Mouse (Mus musculus): ENCODE measurements around the gene Synj1. TPM values are rescaled to one million over a fixed set of nuclear protein-coding genes. Genes with fewer than 3 reads are reported as not detected.

The Synj1 gene
- 10 to 100 TPM; 12.0 to 13.8 TPM for total RNA-seq (2021)
- long read RNA-seq, experiment 1, partial matches to known transcripts = 0 of 1 reads
- long read RNA-seq, experiment 1, other reads (novel, unspliced or antisense) = 1 of 1 reads
- long read RNA-seq, experiment 2 = 0 reads

DNA sequence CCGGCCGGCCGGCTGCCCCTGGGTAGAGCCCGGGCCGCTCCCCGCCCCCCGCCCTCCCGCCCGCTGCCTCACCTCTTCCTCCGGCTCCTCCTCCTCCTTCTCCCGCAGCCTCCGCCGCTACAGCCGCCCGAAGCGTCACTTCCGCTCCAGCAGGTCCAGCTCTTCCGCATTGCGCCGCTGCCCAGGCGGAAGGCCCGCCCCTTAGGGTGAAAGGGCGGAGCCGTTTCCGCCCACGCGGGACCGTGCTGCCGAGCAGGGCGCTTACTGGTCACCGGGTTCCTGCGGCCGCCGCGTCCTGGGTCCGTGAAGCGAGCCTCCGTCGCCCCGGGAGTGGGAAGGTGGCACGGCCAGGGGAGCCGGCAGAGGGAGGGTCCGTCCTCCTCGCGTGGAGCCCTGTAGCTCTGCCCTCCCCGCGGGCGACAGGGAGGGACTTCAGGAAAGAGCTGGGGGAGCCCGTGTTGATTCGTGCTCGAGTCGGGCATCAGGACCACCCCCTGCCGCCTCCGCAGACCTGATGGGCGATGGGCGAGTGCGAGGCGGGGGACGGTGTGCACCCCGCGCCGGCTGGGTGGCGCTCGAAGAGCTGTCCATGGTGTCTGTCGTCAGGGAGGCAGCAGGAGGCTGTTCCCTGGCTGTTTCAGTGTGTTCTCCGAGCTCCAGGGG, at the start of gene Synj1:
TSS of gene Synj1 (minus strand) at position 288 of the 663 bp plus-strand sequence.
- intact Hi-C loops (cut with DNase I; ENCODE audit: low total_unique reads) = no loop called here
- DNase-seq = peak; percentile 93

DNA sequence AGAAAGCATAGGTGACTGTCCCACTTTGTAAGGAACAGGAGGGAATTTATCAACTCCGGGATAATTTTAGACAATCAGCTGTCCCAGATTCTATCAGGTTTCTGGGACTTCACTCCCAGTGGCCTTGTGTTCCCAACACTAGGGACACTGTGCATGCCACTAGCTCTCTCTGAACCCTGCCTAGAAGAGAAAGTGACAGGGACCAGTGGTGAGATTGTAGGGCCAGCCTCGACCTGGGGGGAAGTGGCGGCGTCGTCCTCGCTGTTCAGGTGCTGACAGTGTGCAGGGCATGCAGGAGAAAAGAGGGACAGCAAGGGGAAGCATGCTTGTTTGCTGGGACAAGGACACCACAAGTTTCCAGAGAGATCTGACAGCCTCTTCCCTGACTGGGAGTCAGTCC, 46.6 kb upstream of the Synj1 start:
- intact Hi-C loops (cut with DNase I; ENCODE audit: low total_unique reads) = no loop called here
- no peak for DNase-seq

DNA sequence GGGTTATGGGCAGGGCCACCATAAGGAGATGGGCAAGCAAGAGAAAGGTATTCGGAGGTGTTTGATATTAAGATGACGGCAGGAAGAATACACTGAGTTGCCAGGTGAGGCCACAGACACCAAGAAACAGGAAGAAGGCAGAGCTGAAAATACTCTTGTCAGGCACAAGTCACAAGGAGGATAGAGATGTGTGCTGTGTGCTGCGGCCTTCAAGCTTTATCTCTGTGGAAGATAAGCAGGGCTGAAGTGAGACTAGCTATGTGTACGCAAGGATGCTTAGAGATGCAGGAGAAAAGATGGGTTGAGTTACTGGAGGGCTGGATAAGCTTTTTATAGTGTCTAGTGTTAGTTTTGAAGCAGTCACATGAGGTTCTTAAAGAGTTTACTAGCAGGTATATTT, 46.2 kb upstream of the Synj1 start:
- DNase-seq = no peak
- intact Hi-C loops (cut with DNase I; ENCODE audit: low total_unique reads) = no loop called here

DNA sequence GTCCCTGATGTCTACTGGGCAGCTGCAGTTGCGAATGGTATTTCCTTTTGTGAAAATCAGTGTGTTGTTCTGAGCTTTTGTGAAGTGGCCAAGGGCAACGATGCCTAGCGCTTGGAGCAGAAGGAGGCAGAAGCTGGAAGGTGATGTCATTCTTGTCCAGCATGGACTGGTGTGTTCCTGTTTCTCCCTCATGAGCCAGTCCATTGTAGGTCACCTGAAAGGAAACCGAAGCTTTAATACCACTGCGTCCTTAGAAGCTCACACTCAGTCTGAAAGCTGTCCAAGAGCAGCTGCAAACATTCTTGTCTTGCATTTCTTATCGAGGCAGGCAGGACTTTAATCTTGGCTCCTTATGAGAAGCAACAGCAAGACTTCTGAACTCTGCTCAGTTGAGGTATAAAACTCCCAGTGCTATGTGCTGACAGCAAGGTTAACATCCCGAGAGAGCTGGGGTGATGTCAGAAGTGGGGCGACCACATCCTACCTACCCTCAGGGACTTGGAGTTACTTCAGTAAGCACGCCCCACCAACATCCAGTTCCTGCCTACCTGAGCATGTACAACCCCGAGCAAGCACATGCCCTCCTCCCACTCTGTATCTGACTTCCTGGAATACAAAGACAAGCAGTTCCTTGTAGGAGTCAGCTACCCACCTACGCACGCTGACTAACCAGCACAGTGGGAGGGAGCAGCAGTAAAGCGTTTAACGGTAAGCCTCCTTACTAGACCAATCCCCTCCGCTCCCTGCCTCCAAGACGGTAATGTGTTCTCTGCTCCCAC, 45.1 kb upstream of the Synj1 start:
- DNase-seq = no peak
- intact Hi-C loops (cut with DNase I; ENCODE audit: low total_unique reads) = no loop called here

DNA sequence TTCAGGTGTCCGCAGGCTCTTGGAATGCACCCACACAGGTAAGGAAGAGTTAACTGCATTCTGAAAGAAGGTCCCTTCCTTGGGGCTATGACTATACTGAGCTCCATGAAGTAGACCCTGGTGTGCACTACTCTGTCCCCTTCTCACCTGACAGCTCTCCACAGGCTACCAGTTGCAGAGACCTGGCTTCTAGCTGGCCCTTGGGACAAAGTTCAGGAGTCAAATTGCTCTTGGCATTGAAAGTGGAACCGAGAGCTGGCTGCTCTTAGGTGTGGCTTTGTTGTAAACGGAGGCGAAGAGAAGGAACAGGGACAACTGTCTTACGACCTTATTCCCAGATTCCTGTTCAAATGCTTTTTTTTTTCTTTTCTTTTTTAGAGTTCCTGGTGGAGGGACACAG, 44.0 kb upstream of the Synj1 start:
- intact Hi-C loops (cut with DNase I; ENCODE audit: low total_unique reads) = no loop called here
- DNase-seq = no peak

DNA sequence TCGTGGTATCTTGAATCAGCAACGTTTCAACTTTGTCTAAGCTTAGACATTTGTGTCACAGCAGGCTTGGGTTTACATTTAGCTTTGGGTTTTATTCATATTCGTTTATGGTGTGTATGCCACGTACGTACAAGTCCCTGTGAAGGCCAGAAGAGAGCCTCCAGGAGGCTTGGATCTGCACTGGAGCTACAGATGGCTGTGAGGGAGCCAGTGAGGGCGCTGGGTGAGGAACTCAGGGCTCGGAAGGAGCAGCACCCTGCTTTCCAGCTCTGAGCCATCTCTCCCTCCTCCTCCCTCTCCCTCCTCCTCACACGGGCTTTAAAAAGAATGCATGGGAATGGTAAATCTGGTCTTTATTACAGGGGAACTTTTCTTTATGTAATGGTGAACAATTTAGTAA, 42.5 kb upstream of the Synj1 start:
- intact Hi-C loops (cut with DNase I; ENCODE audit: low total_unique reads) = no loop called here
- DNase-seq = no peak

GRCm38 (mm10) chr16:91045511-91045910, 34.4 kb upstream of the Synj1 start:
- intact Hi-C loops (cut with DNase I; ENCODE audit: low total_unique reads) = no loop called here
- DNase-seq = peak; percentile 58

DNA sequence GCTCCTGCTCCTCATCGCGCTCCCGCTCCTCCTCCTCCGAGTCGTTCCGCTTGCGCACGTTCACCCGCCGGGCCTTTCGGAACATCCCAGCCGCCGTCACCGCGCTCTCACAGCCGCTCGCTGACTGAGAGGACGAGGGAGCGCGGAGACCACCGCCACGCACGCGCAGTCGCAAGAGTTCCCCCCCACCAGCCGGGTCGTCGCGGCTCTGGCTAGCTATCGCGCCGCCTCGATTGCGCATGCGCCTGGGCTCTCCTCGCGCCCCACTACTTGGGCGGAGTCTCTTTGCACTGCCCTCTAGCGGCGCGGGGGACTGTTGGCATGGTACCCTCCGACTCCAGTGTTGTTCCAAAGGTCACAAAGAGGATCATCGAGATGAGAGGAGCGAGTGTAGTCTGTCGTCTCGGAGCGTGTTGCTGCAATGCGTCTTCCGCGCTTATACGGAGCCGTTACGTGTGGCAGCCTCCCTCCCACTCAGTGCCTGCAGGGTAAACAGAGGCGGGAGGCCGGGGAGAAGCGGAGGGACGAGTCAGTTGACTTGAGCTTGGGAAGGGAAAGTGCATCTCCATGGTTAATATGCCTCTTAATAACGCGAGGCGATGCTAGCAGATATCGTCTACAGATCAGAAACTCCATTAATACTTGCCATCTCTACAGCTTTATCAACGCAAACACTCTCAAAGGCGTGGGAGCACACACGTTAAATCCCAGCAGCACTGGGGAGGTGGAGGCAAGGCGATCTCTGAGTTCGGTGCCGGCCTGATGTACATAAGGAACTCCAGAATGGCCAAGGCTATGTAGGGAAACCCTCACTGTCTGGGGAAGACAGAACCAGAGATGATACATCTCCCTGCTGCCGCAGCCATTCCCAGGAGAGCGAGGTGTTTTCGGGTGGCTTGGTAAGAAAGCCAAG, 33.4 kb upstream of the Synj1 start, which contains the start of gene Paxbp1:
TSS of gene Paxbp1 (minus strand) at position 274 of the 913 bp plus-strand sequence.
- intact Hi-C loops (cut with DNase I; ENCODE audit: low total_unique reads) = no loop called here
- peak; percentile 99 for DNase-seq

- intact Hi-C loops (cut with DNase I; ENCODE audit: low total_unique reads) = no loop called here
- peak; percentile 66 for DNase-seq
Measured at GRCm38 (mm10) chr16:91043461-91044248, 32.5 kb upstream of the Synj1 start.

- intact Hi-C loops (cut with DNase I; ENCODE audit: low total_unique reads) = no loop called here
- no peak for DNase-seq
Measured at GRCm38 (mm10) chr16:91042640-91043039, 31.5 kb upstream of the Synj1 start.

- no peak for DNase-seq
- intact Hi-C loops (cut with DNase I; ENCODE audit: low total_unique reads) = no loop called here
Measured at GRCm38 (mm10) chr16:91035866-91036265, 24.8 kb upstream of the Synj1 start.

GRCm38 (mm10) chr16:91030751-91031150, 19.6 kb upstream of the Synj1 start:
- intact Hi-C loops (cut with DNase I; ENCODE audit: low total_unique reads) = no loop called here
- DNase-seq = no peak

- intact Hi-C loops (cut with DNase I; ENCODE audit: low total_unique reads) = no loop called here
- DNase-seq = no peak
Measured at GRCm38 (mm10) chr16:91029901-91030300, 18.8 kb upstream of the Synj1 start.

DNA sequence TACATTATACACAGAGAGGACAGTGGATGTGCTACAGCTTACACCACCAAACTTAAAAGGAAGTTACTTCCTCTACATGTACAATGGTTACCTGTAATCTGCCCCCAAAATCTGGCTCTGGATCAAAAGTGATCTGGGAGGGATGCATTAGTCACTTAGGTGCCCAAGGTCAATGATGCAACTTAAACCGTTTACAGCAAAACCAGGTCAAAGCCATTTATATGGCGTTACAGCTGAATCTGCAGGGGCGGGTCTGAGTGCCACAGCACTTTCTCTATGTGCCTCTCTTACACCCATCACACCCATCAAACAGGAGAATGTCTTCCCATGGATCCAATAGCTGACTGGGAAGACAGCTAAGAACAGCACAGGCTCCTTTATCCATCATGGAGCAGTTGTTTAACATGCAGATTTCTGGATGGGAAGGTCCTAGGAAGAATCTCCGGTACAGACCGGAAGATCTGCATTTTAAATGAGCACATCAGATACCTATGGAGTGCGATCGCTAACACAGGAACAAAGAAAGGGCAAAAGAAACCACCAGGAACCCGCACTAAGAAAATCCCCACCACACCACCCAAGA, 18.1 kb upstream of the Synj1 start:
- DNase-seq = no peak
- intact Hi-C loops (cut with DNase I; ENCODE audit: low total_unique reads) = no loop called here

DNA sequence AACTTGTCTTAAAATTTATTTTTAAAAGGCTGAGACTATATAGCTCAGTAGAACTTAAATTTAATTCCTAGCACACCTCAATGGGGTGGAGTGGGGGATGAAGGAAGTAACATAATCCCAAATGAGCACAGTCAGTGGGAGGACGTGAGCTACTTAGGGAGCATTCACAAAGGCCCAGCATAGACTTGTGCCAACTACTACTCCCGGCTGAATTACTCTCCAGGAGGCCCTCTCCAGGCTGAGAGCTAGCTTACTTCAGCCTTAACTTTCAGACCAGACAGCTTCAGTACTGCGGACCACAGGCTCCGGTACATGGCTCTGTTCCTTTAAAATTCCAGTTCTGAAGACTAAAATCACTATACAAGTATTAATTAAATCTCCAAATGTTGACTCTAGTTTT, 15.2 kb upstream of the Synj1 start:
- DNase-seq = no peak
- intact Hi-C loops (cut with DNase I; ENCODE audit: low total_unique reads) = no loop called here

DNA sequence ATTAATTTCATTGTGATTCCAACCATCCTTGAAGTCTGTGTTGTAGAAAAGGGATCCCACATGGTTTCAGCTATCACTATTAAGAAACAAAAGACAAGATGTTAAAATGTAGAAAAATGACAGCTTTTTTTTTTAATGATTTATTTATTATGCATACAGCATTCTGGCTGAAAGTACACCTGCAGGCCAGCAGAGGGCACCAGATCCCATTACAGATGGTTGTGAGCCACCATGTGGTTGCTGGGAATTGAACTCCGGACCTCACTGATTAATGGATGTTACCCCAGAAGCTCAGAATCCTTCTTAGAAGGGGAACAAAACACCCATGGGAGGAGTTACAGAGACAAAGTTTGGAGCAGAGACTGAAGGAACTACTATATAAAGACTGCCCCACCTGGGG, 12.3 kb upstream of the Synj1 start:
- intact Hi-C loops (cut with DNase I; ENCODE audit: low total_unique reads) = no loop called here
- DNase-seq = no peak

DNA sequence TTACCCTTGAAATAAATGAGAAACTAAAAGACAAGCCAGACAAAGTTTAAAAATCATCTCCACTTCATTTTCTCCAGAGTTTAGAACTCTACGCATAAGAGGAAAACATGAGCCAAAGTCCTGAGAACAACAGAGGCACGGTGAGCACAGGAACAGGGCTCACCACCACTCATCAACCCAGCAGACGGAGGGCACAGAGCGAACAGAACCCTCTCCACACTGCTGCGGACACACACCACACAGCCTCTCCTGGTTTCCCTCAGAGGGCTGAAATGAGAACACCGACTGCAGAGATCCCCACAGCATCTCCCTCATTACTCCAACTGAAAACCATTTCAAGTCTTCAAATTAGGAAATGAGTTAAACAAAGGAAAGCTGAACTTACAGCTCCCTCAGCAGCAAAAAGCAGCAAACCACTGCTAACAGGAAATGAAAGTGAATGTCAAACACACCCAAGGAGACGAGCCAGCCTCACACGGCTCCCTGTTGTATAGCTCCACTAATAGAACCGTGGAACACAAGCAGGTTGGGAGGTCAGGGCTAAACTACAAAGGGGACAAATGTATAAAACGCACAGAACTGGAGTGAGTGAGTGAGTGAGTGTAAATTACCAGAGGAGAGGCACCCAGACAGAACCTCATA, 9.9 kb upstream of the Synj1 start:
- no peak for DNase-seq
- intact Hi-C loops (cut with DNase I; ENCODE audit: low total_unique reads) = no loop called here

- DNase-seq = no peak
- intact Hi-C loops (cut with DNase I; ENCODE audit: low total_unique reads) = no loop called here
Measured at GRCm38 (mm10) chr16:91019476-91019875, 8.4 kb upstream of the Synj1 start.

Measured in gastrocnemius, postnatal 14 days (tissue).